Mouse (Mus musculus) liver, embryonic 14.5 days (tissue): ENCODE measurements at regions not wholly inside any gene's neighbourhood (a gene's known extent, or its start where the extent isn't known, plus 50 kb on each side); places are given as distances from the start of the nearest gene placed in this dataset.

Experiments used
- CTCF ChIP-seq: IDR thresholded peaks from 2 replicates; pipeline ENCODE4 v1.5.1; 2016; ENCODE audit warnings: antibody characterized with exemption, low read depth, control low read depth
- EP300 ChIP-seq: IDR thresholded peaks from 2 replicates; pipeline ENCODE4 v1.6.1; 2016; ENCODE audit warnings: antibody characterized with exemption, low read depth

- no peak for TF ChIP-seq CTCF
- no peak for TF ChIP-seq EP300
Observed at GRCm38 (mm10) chr1:183937166-183937565, 75.9 kb upstream of the Dusp10 start.
